Mouse (Mus musculus) heart, postnatal 0 days (tissue): ENCODE results near the gene 9330161L09Rik. TPM values are rescaled to one million over a fixed set of nuclear protein-coding genes. Genes with fewer than 3 reads are reported as not detected.

Source experiments
- ATAC-seq: fragments of 200-750 bp; cut with Nextera tagmentation; 2 replicates; pipeline ENCODE4 v1.8.0; 2017; ENCODE audit warnings: low read depth, moderate number of reproducible peaks, moderate library complexity; ENCODE audit not compliant: insufficient read depth
- DNase-seq: peaks from one replicate; pipeline ENCODE4 v3.0.0-alpha.2; 2016; ENCODE audit warnings: low spot score
- H3K27ac ChIP-seq: fragments of 300-500 bp; sonication (generic); 2 replicates; pipeline ENCODE4 v1.5.1; 2014; ENCODE audit warnings: low read depth, mild to moderate bottlenecking
- H3K27me3 ChIP-seq: fragments of 300-500 bp; sonication (generic); 2 replicates; pipeline ENCODE4 v1.6.1; 2014; ENCODE audit warnings: low read length, mixed read lengths; ENCODE audit not compliant: control insufficient read depth, insufficient read depth
- H3K36me3 ChIP-seq: fragments of 300-500 bp; sonication (generic); replicated peaks from 2 replicates; pipeline ENCODE4 v1.6.1; 2014; ENCODE audit warnings: low read length, mixed read lengths; ENCODE audit not compliant: control insufficient read depth, insufficient read depth
- H3K4me1 ChIP-seq: fragments of 300-500 bp; sonication (generic); 2 replicates; pipeline ENCODE4 v1.6.1; 2014; ENCODE audit warnings: antibody characterized with exemption; ENCODE audit not compliant: control insufficient read depth, insufficient read depth
- H3K4me2 ChIP-seq: fragments of 300-500 bp; sonication (generic); 2 replicates; pipeline ENCODE4 v1.6.1; 2014; ENCODE audit warnings: low read depth, mild to moderate bottlenecking, low read length, moderate library complexity
- H3K4me3 ChIP-seq: fragments of 300-500 bp; sonication (generic); 2 replicates; pipeline ENCODE4 v1.5.1; 2014; ENCODE audit warnings: low read depth, low read length
- H3K9ac ChIP-seq: fragments of 300-500 bp; sonication (generic); replicated peaks from 2 replicates; pipeline ENCODE4 v1.6.1; 2014; ENCODE audit warnings: low read depth, low read length, mixed read lengths
- H3K9me3 ChIP-seq: fragments of 300-500 bp; sonication (generic); replicated peaks from 2 replicates; pipeline ENCODE4 v1.6.1; 2016; ENCODE audit warnings: low read length; ENCODE audit not compliant: control insufficient read depth
- CTCF ChIP-seq: IDR thresholded peaks from 2 replicates; pipeline ENCODE4 v1.5.1; 2016; ENCODE audit warnings: antibody characterized with exemption, control low read depth, low read depth
- EP300 ChIP-seq: IDR thresholded peaks from 2 replicates; pipeline ENCODE4 v1.6.1; 2016; ENCODE audit warnings: antibody characterized with exemption, low read depth
- WGBS: fragments of 180-500 bp; shearing (Covaris S2); extraction: QIAGEN DNeasy Blood & Tissue Kit; methylation state at CpG from one replicate; pipeline ENCODE4 v1.1.7; 2014; 5-methylcytosine and 5-hydroxymethylcytosine counted together
- polyA plus RNA-seq: library from polyadenylated mRNA; unstranded; fragments of >200 nt; fragmentation: Nextera tagmentation; extraction: Ambion mirVana; gene quantifications from 2 replicates; pipeline ENCODE4 v1.2.1, GENCODE M21; 2015
- total RNA-seq: library from RNA; depleted of rRNA; stranded (reverse); fragments of >200 nt; gene quantifications from 2 replicates; pipeline ENCODE4 v1.2.3, GENCODE M21; 2014; ENCODE audit warnings: low replicate concordance; rRNA removed

The 9330161L09Rik gene
- total and polyA plus RNA-seq, 2 experiments from 2014 or later, result 0.34 to 2.8 TPM

GRCm38 (mm10) chr12:103358951-103359801, 48.4 kb downstream of the 9330161L09Rik start:
- no peaks in the 10 kb centered on the region for H3K27me3 ChIP-seq
- H3K36me3 ChIP-seq, result no peaks in the 10 kb centered on the region
- no peak overlapping the region for H3K4me2 ChIP-seq
- H3K4me3 ChIP-seq, result no peak overlapping the region
- no peak for TF ChIP-seq EP300
- TF ChIP-seq CTCF, result no peak
- WGBS, result 59% methylated on average over 4 of the region's 4 CpGs
- ATAC-seq (no peak), DNase-seq (no peak)
- H3K9ac ChIP-seq, result no peak overlapping the region
- H3K27ac ChIP-seq, result peak overlapping the region; percentile 82
- H3K4me1 ChIP-seq, result peaks cover 44% of the 10 kb centered on the region
- no peaks in the 10 kb centered on the region for H3K9me3 ChIP-seq

- H3K36me3 ChIP-seq, result no peaks in the 10 kb centered on the region
- peaks cover 44% of the 10 kb centered on the region for H3K4me1 ChIP-seq
- no peak for ATAC-seq
- no peak overlapping the region for H3K4me2 ChIP-seq
- WGBS, result 34% methylated on average over 8 of the region's 8 CpGs
- no peak overlapping the region for H3K9ac ChIP-seq
- H3K27me3 ChIP-seq, result no peaks in the 10 kb centered on the region
- H3K9me3 ChIP-seq, result no peaks in the 10 kb centered on the region
- TF ChIP-seq EP300 (no peak), CTCF (no peak)
- peak overlapping the region; percentile 82 for H3K27ac ChIP-seq
- H3K4me3 ChIP-seq, result no peak overlapping the region
- DNase-seq, result peak; percentile 66
Measured at GRCm38 (mm10) chr12:103358216-103358615, 49.4 kb downstream of the 9330161L09Rik start.

Other genes starting within 250 kb of the 9330161L09Rik start
- not detected in 2 replicates for gene Prima1, start 165.7 kb downstream of the 9330161L09Rik start, total RNA-seq
- gene Prima1, start 165.7 kb downstream of the 9330161L09Rik start, polyA plus RNA-seq, result 0.14 TPM in 1 of 2 replicates, not detected in the other
- gene Fam181a, start 96.8 kb downstream of the 9330161L09Rik start, total RNA-seq, result not detected in 2 replicates
- not detected in 2 replicates for gene Fam181a, start 96.8 kb downstream of the 9330161L09Rik start, polyA plus RNA-seq
- gene Asb2, start 51.8 kb downstream of the 9330161L09Rik start, total RNA-seq, result 572 and 632 TPM in 2 replicates
- gene Asb2, start 51.8 kb downstream of the 9330161L09Rik start, polyA plus RNA-seq, result 289 and 380 TPM in 2 replicates
- 8.6 and 12.2 TPM in 2 replicates for gene Otub2, start 19.1 kb downstream of the 9330161L09Rik start, total RNA-seq
- gene Otub2, start 19.1 kb downstream of the 9330161L09Rik start, polyA plus RNA-seq, result 5.0 and 5.7 TPM in 2 replicates
- 86.1 and 165 TPM in 2 replicates for gene Ddx24, start 18.0 kb upstream of the 9330161L09Rik start, total RNA-seq
- gene Ddx24, start 18.0 kb upstream of the 9330161L09Rik start, polyA plus RNA-seq, result 80.0 and 95.3 TPM in 2 replicates
- gene Ifi27, start 26.4 kb upstream of the 9330161L09Rik start, total RNA-seq, result 39.5 and 47.2 TPM in 2 replicates
- 30.4 and 30.8 TPM in 2 replicates for gene Ifi27, start 26.4 kb upstream of the 9330161L09Rik start, polyA plus RNA-seq
- 65.8 and 156 TPM in 2 replicates for gene Ifi27l2a, start 35.9 kb upstream of the 9330161L09Rik start, total RNA-seq
- gene Ifi27l2a, start 35.9 kb upstream of the 9330161L09Rik start, polyA plus RNA-seq, result 51.0 and 68.2 TPM in 2 replicates
- gene Ifi27l2b, start 49.4 kb upstream of the 9330161L09Rik start, total RNA-seq, result not detected in 2 replicates
- gene Ifi27l2b, start 49.4 kb upstream of the 9330161L09Rik start, polyA plus RNA-seq, result 0.29 and 0.63 TPM in 2 replicates
- gene Ppp4r4, start 124.5 kb upstream of the 9330161L09Rik start, total RNA-seq, result 1.1 TPM in 1 of 2 replicates, not detected in the other
- 0.05 and 0.12 TPM in 2 replicates for gene Ppp4r4, start 124.5 kb upstream of the 9330161L09Rik start, polyA plus RNA-seq
- gene Serpina10, start 223.6 kb upstream of the 9330161L09Rik start, total RNA-seq, result not detected in 2 replicates
- not detected in 2 replicates for gene Serpina10, start 223.6 kb upstream of the 9330161L09Rik start, polyA plus RNA-seq
- gene Serpina6, start 249.4 kb upstream of the 9330161L09Rik start, total RNA-seq, result not detected in 2 replicates
- not detected in 2 replicates for gene Serpina6, start 249.4 kb upstream of the 9330161L09Rik start, polyA plus RNA-seq